Mouse (Mus musculus) hindbrain, embryonic 13.5 days (tissue): Measurements from ENCODE around the gene Fbxl20. TPM values are rescaled to one million over a fixed set of nuclear protein-coding genes. Genes with fewer than 3 reads are reported as not detected.

Experiments
- ATAC-seq: fragments of 200-750 bp; cut with Nextera tagmentation; 2 replicates; pipeline ENCODE4 v1.8.0; 2017; ENCODE audit warnings: moderate TSS enrichment; ENCODE audit not compliant: low FRiP score
- H3K27ac ChIP-seq: fragments of 300-500 bp; sonication (generic); 2 replicates; pipeline ENCODE4 v1.5.1; 2015; ENCODE audit warnings: inconsistent platforms, mild to moderate bottlenecking, moderate library complexity
- H3K27me3 ChIP-seq: fragments of 300-500 bp; sonication (generic); 2 replicates; pipeline ENCODE4 v1.6.1; 2015; ENCODE audit warnings: mild to moderate bottlenecking, inconsistent platforms
- H3K36me3 ChIP-seq: fragments of 300-500 bp; sonication (generic); 2 replicates; pipeline ENCODE4 v1.6.1; 2015; ENCODE audit warnings: mild to moderate bottlenecking, inconsistent platforms
- H3K4me1 ChIP-seq: fragments of 300-500 bp; sonication (generic); replicated peaks from 2 replicates; pipeline ENCODE4 v1.6.1; 2015; ENCODE audit warnings: inconsistent platforms
- H3K4me2 ChIP-seq: fragments of 300-500 bp; sonication (generic); 2 replicates; pipeline ENCODE4 v1.6.1; 2015; ENCODE audit warnings: inconsistent platforms, mild to moderate bottlenecking, moderate library complexity
- H3K4me3 ChIP-seq: fragments of 300-500 bp; sonication (generic); 2 replicates; pipeline ENCODE4 v1.5.1; 2015; ENCODE audit warnings: mild to moderate bottlenecking, inconsistent platforms
- H3K9ac ChIP-seq: fragments of 300-500 bp; sonication (generic); 2 replicates; pipeline ENCODE4 v1.6.1; 2015; ENCODE audit warnings: mild to moderate bottlenecking, inconsistent platforms
- H3K9me3 ChIP-seq: fragments of 300-500 bp; sonication (generic); 2 replicates; pipeline ENCODE4 v1.6.1; 2016; ENCODE audit warnings: inconsistent platforms
- WGBS: fragments of 180-500 bp; shearing (Covaris S2); methylation state at CpG from one replicate; pipeline ENCODE4 v1.1.7; 2015; 5-methylcytosine and 5-hydroxymethylcytosine counted together
- polyA plus RNA-seq: library from polyadenylated mRNA; unstranded; fragments of >200 nt; fragmentation: Nextera tagmentation; extraction: Ambion mirVana; gene quantifications from 2 replicates; pipeline ENCODE4 v1.2.1, GENCODE M21; 2015

The Fbxl20 gene
- polyA plus RNA-seq, 1 experiment from 2014 or later, result 26.2 TPM

DNA sequence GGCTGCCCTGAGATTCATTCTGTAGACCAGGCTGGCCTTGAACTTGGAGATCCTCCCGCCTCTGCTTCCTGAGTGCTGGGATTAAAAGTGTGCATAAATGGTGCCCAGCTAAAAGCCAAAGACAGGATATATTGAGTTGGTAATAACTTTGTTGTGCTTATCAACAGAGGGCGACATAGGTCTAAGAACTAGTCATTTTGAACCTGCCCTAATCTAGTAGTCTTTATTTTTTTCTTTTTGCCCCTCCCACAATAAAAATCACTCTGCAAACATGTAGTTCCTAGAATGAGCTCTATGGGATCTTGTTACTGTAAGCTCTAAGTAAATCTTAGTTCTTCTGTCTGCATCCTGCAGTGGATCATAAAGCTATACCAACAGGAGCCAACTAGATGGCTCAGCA lies 7.7 kb downstream of the Fbxl20 start:
- no peaks in the 10 kb centered on the region for H3K9me3 ChIP-seq
- no peak overlapping the region for H3K4me3 ChIP-seq
- H3K4me2 ChIP-seq, result no peak overlapping the region
- WGBS, result 88% methylated on average over 2 of the region's 2 CpGs
- no peak overlapping the region for H3K27ac ChIP-seq
- H3K27me3 ChIP-seq, result no peaks in the 10 kb centered on the region
- H3K4me1 ChIP-seq, result peaks cover 27% of the 10 kb centered on the region
- no peaks in the 10 kb centered on the region; the same call in 1 of the 2 replicates for H3K36me3 ChIP-seq
- no peak overlapping the region for H3K9ac ChIP-seq
- ATAC-seq, result no peak

DNA sequence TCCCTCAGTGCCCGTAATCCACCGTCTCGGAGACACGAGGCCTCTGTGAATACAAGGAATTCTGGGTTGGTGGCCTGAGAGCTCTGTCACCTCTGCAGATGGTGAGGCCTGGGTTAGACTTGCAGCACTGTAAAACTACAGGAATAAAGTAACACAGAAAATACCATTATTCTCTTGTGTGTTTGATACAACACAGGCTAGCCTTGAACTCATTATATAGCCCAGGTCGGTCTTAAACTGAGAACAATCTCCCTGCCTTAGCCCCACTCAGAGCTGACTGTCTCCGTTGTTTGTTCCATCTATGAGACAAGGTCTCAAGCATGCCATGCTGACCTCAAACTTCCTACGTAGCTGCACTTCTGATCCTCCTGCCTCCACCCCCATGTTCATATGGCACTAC lies 11.3 kb downstream of the Fbxl20 start:
- ATAC-seq, result no peak
- Histone ChIP-seq H3K27me3 (no peaks in the 10 kb centered on the region), H3K4me2 (no peak overlapping the region), H3K4me3 (no peak overlapping the region), H3K4me1 (peaks cover 6% of the 10 kb centered on the region; the same call in 1 of the 2 replicates), H3K9me3 (no peaks in the 10 kb centered on the region), H3K36me3 (peaks cover 3% of the 10 kb centered on the region; the same call in 1 of the 2 replicates), H3K9ac (no peak overlapping the region), H3K27ac (no peak overlapping the region)
- WGBS, result 83% methylated on average over 7 of the region's 7 CpGs

DNA sequence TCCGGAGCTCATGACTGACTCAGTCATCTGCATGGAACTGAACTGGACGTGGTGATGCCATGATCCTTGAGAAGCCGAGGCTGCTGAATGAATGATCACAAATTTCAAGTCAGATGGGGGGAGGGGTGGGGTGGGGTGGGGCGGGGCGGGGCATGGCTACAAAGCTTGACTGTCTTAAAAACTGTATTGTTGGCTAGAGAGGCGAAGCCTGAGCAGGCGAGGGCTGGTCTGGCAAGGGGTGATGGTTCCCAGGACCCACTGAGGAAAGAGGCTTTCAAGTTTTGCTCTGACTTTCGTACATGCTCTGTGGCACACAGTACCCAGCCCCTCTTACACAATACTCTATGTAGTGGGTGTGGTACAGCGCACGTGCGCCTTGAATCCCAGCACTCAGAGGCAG lies 12.4 kb downstream of the Fbxl20 start:
- 87% methylated on average over 11 of the region's 11 CpGs for WGBS
- Histone ChIP-seq H3K27ac (no peak overlapping the region), H3K9me3 (no peaks in the 10 kb centered on the region), H3K4me2 (no peak overlapping the region), H3K36me3 (peaks cover 3% of the 10 kb centered on the region; the same call in 1 of the 2 replicates), H3K4me3 (no peak overlapping the region), H3K4me1 (peaks cover 6% of the 10 kb centered on the region; the same call in 1 of the 2 replicates), H3K27me3 (no peaks in the 10 kb centered on the region), H3K9ac (no peak overlapping the region)
- no peak for ATAC-seq

DNA sequence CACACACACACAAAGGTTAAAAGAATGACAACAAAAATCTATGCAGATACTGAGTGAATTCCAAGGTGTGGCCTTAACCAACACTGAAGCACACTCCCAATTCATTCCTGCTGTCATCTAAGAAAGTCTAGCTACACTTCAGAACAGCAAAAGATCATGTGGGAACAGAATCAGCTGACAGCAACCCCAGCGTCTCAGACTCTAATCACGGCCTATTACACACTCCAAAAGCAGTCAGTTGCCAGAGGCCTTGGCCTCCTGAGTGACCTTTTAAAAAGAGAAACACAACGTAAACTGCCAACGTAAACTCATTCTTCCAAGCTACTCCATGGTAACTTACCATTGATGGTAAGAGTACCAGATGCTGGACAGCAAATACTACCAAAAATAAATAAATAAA lies 15.3 kb downstream of the Fbxl20 start:
- peaks cover 6% of the 10 kb centered on the region; the same call in 1 of the 2 replicates for H3K4me1 ChIP-seq
- no peak overlapping the region for H3K27ac ChIP-seq
- no peak overlapping the region for H3K4me2 ChIP-seq
- WGBS, result 72% methylated on average over 4 of the region's 4 CpGs
- H3K36me3 ChIP-seq, result 0 out of 2 replicates have a peak, but pooled peaks cover 3% of the 10 kb centered on the region
- ATAC-seq, result no peak
- H3K4me3 ChIP-seq, result no peak overlapping the region
- H3K9me3 ChIP-seq, result no peaks in the 10 kb centered on the region
- H3K9ac ChIP-seq, result no peak overlapping the region
- no peaks in the 10 kb centered on the region for H3K27me3 ChIP-seq

DNA sequence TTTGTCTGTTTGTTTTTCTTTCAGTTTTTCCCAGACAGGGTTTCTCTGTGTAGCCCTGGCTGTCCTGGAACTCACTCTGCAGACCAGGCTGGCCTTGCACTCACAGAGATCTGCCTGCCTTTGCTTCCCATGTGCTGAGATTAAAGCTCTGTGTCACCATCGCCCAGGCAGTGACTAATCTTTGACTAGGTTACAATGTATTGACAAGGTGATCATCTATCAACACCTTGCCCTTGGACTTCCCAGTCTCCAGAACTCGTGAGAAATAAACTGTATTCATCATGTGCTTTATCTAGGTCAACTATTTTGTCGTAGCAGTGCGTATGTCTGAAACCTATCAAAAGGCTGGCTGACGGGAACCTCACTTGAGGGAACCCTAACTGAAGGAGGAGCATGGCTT lies 26.8 kb downstream of the Fbxl20 start:
- H3K9me3 ChIP-seq, result no peaks in the 10 kb centered on the region
- H3K4me3 ChIP-seq, result no peak overlapping the region
- 95% methylated on average over 5 of the region's 5 CpGs for WGBS

DNA sequence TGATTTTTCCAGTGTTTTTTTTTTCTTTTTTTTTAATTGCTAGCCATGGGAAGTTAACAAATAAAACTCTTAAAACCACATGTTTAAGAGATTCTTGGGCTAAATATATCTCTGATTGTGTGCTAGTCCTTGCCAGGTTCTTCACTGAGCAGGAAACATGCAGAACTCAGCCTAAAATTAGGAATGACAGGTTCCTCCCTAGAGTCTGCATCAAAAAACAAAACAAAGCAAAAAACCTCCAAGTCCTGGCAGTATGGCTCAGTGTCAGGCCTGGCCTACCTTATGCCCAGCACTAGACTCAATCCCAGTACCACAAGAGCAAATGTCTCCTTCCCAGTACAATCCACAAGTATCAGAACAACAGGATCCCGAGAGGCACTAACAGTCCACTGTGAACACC lies 35.8 kb downstream of the Fbxl20 start:
- H3K9me3 ChIP-seq, result no peaks in the 10 kb centered on the region
- no peak overlapping the region for H3K27ac ChIP-seq
- peaks cover 45% of the 10 kb centered on the region for H3K36me3 ChIP-seq
- no peak for ATAC-seq
- no peak overlapping the region for H3K4me3 ChIP-seq
- no peaks in the 10 kb centered on the region for H3K27me3 ChIP-seq
- no peaks in the 10 kb centered on the region for H3K4me1 ChIP-seq
- no peak overlapping the region for H3K9ac ChIP-seq
- 97% methylated on average over 1 of the region's 1 CpGs for WGBS
- H3K4me2 ChIP-seq, result no peak overlapping the region

More for the DNA sequence above, 26.8 kb downstream of the Fbxl20 start:
- Histone ChIP-seq H3K36me3 (peaks cover 42% of the 10 kb centered on the region), H3K4me2 (no peak overlapping the region), H3K9ac (no peak overlapping the region), H3K4me1 (no peaks in the 10 kb centered on the region), H3K27me3 (no peaks in the 10 kb centered on the region), H3K27ac (no peak overlapping the region)
- ATAC-seq, result no peak

DNA sequence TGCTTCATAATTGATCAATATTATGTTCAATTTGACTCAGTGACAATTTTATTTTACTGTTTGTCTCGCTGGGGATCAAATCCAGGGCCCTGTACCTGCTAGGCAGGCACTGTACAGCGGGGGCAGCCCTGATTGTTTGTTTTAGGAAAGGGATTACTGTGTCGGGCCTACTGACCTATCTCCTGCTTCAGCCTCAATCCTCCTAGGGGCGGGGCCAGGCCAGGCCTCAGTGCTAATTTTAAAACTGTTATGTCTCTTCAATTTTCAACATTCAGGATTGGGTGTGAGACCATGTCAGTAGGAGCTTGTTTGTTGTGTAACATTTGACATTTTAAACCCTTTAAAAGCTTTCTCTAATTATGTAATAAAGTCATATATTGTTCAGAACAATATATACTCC lies 36.7 kb downstream of the Fbxl20 start:
- Histone ChIP-seq H3K27me3 (no peaks in the 10 kb centered on the region), H3K36me3 (peaks cover 50% of the 10 kb centered on the region), H3K27ac (no peak overlapping the region), H3K4me2 (no peak overlapping the region), H3K4me3 (no peak overlapping the region), H3K4me1 (no peaks in the 10 kb centered on the region), H3K9ac (no peak overlapping the region), H3K9me3 (no peaks in the 10 kb centered on the region)
- no peak for ATAC-seq
- 82% methylated on average over 4 of the region's 4 CpGs for WGBS

DNA sequence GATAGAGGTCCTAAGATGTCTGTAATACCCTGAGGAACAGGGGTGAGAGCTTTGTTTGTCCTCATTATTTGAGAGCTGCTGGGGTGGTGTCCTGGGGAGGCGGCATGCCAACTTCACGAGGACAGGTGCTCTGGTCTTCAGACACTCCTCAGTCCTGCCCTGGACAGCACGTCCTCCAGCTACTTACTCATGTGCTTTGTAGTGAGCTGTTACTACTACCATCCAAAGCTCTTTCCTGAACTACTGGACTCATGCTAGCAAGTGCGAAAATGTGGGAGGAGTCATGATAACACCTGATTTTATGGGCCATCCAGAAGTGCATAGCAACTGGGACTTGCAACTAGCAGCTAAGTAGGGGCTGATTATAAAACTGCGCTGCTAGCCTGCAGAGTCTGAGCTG lies 40.5 kb downstream of the Fbxl20 start:
- ATAC-seq, result no peak
- no peaks in the 10 kb centered on the region for H3K9me3 ChIP-seq
- peaks cover 72% of the 10 kb centered on the region for H3K36me3 ChIP-seq
- H3K4me2 ChIP-seq, result no peak overlapping the region
- H3K4me1 ChIP-seq, result no peaks in the 10 kb centered on the region
- no peak overlapping the region for H3K27ac ChIP-seq
- no peak overlapping the region for H3K9ac ChIP-seq
- 93% methylated on average over 5 of the region's 5 CpGs for WGBS
- no peaks in the 10 kb centered on the region for H3K27me3 ChIP-seq
- no peak overlapping the region for H3K4me3 ChIP-seq

DNA sequence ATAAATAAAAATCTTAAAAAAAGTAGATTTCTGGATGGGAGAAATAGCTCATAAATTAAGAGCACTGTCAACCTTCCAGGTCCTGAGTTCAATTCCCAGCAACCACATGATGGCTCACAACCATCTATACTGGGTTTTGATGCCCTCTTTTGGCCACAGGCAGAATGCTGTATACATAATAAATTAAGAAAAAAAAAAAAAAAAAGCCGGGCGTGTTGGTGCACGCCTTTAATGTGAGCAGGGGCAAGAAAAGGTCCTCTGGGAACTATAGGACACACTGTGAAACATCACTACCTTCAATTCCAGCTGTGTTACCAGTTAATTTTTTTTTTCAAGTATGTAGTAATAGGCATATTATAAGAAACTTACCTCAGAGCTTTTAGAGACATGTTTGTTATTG lies 48.9 kb downstream of the Fbxl20 start:
- Histone ChIP-seq H3K4me2 (no peak overlapping the region), H3K27ac (no peak overlapping the region), H3K36me3 (peaks cover 88% of the 10 kb centered on the region), H3K9me3 (no peaks in the 10 kb centered on the region), H3K4me1 (no peaks in the 10 kb centered on the region), H3K27me3 (no peaks in the 10 kb centered on the region), H3K9ac (no peak overlapping the region), H3K4me3 (no peak overlapping the region)
- 93% methylated on average over 3 of the region's 3 CpGs for WGBS
- no peak for ATAC-seq

DNA sequence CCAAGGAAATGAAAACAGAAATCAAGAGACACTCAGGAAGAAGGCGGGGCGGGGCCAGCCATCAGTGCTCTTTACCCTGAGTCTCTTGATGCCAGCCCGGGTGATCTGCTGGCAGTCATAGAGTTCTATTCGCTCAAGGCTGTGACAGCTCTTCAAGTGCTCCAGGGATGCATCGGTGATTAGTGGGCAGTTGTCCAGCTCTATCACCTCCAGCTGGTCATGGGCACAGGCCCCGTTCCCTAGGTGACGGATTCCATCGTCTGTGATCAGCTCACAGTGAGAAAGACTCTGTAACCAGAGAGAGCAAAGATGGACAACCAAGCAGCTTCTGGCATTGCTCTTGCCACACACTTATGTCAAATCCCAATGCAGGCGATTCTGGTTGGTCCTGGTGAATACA lies 59.6 kb downstream of the Fbxl20 start:
- H3K36me3 ChIP-seq, result peaks cover 82% of the 10 kb centered on the region
- H3K27ac ChIP-seq, result no peak overlapping the region
- no peak overlapping the region for H3K4me3 ChIP-seq

DNA sequence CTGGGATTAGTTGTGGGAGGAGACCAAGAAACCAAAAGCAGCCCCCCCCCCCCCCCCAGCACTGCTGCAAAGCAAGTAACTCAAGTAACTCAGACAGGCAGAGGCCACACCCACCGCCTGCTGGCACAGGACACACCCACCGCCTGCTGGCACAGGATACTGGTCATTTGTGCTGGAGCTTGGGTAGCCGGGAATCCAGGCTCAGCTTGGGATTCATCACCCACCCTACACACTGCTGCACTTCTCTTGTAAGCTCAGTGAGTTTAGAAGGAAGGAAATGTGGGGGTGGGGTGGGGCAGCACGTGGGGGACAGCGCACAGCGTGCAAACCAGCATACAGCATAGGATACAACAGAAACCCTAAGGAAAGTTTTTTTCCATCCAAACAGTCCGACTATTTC lies 62.0 kb downstream of the Fbxl20 start:
- H3K27me3 ChIP-seq, result no peaks in the 10 kb centered on the region
- no peak for ATAC-seq
- WGBS, result 48% methylated on average over 7 of the region's 7 CpGs
- H3K9ac ChIP-seq, result no peak overlapping the region
- no peak overlapping the region for H3K4me3 ChIP-seq
- no peak overlapping the region for H3K27ac ChIP-seq
- H3K4me1 ChIP-seq, result no peaks in the 10 kb centered on the region
- no peak overlapping the region for H3K4me2 ChIP-seq
- no peaks in the 10 kb centered on the region for H3K9me3 ChIP-seq
- peaks cover 78% of the 10 kb centered on the region for H3K36me3 ChIP-seq

More for the DNA sequence above, 59.6 kb downstream of the Fbxl20 start:
- no peak overlapping the region for H3K4me2 ChIP-seq
- no peaks in the 10 kb centered on the region for H3K27me3 ChIP-seq
- no peak for ATAC-seq
- no peak overlapping the region for H3K9ac ChIP-seq
- WGBS, result 89% methylated on average over 9 of the region's 9 CpGs
- H3K9me3 ChIP-seq, result no peaks in the 10 kb centered on the region
- H3K4me1 ChIP-seq, result no peaks in the 10 kb centered on the region

DNA sequence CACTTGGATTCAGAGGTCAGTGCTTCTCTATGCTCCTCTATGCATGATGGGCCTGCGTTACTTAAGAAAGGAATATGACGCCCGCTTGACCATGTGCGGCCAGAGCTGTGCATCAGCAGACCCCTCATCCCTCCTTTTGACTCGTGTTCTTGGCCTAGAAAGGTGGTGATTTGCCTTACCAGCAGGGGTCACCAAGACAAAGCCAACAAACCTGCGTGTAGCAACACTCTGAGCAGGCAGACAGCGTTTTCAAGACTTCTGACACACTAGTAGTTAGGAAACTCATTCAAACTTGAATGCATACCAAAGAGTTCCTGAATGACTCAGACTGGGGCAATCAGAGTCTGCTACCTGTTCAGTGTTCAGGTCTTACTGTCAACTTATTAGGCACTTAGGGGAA lies 63.6 kb downstream of the Fbxl20 start:
- Histone ChIP-seq H3K27ac (no peak overlapping the region), H3K4me3 (no peak overlapping the region), H3K27me3 (no peaks in the 10 kb centered on the region), H3K4me1 (no peaks in the 10 kb centered on the region), H3K4me2 (no peak overlapping the region), H3K9me3 (no peaks in the 10 kb centered on the region), H3K9ac (no peak overlapping the region), H3K36me3 (peaks cover 76% of the 10 kb centered on the region)
- no peak for ATAC-seq
- WGBS, result 78% methylated on average over 7 of the region's 7 CpGs

DNA sequence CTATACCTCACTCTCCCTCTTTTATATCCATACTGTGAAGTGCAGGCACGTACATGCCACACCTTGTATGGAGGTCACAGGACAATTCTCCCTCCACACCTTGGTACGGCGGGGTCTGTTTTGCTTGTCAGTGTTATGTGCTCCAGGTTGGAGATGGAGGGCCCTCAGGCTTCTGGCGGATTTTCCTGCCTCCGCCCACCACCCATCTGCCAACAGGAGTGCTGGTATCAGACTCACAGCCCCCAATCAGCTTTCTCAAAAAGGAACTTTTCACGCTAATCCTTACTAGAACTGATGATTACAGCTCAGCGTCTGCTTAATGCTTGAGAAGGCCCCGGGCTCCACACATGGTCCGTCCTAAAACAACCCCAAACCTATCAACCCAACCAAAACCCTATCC lies 64.1 kb downstream of the Fbxl20 start:
- 95% methylated on average over 9 of the region's 9 CpGs for WGBS
- H3K9ac ChIP-seq, result no peak overlapping the region
- ATAC-seq, result no peak
- peaks cover 75% of the 10 kb centered on the region for H3K36me3 ChIP-seq
- H3K4me2 ChIP-seq, result no peak overlapping the region
- no peak overlapping the region for H3K27ac ChIP-seq
- H3K4me3 ChIP-seq, result no peak overlapping the region
- H3K4me1 ChIP-seq, result no peaks in the 10 kb centered on the region
- H3K27me3 ChIP-seq, result no peaks in the 10 kb centered on the region
- H3K9me3 ChIP-seq, result no peaks in the 10 kb centered on the region
